Mouse (Mus musculus) limb, embryonic 11.5 days (tissue): ENCODE data around the gene Slc44a3. TPM values are rescaled to one million over a fixed set of nuclear protein-coding genes. Genes with fewer than 3 reads are reported as not detected.

Experiments used
- ATAC-seq: fragments of 200-750 bp; cut with Nextera tagmentation; 2 replicates; pipeline ENCODE4 v1.8.0; 2017; ENCODE audit warnings: low read depth; ENCODE audit not compliant: insufficient number of reproducible peaks, low FRiP score, low TSS enrichment
- DNase-seq: peaks from one replicate; pipeline ENCODE4 v3.0.0-alpha.2; 2015; ENCODE audit warnings: low spot score
- H3K27ac ChIP-seq: fragments of 300-500 bp; sonication (generic); replicated peaks from 2 replicates; pipeline ENCODE4 v1.5.1; 2014; ENCODE audit warnings: low read depth, mild to moderate bottlenecking, low read length
- H3K27me3 ChIP-seq: fragments of 300-500 bp; sonication (generic); 2 replicates; pipeline ENCODE4 v1.6.1; 2014; ENCODE audit warnings: mild to moderate bottlenecking, low read length, mixed read lengths; ENCODE audit not compliant: control insufficient read depth, insufficient read depth
- H3K36me3 ChIP-seq: fragments of 300-500 bp; sonication (generic); 2 replicates; pipeline ENCODE4 v1.6.1; 2014; ENCODE audit warnings: mild to moderate bottlenecking, low read length, moderate library complexity, mixed read lengths; ENCODE audit not compliant: control insufficient read depth, insufficient read depth
- H3K4me1 ChIP-seq: fragments of 300-500 bp; sonication (generic); 2 replicates; pipeline ENCODE4 v1.6.1; 2014; ENCODE audit warnings: low read length, mixed read lengths; ENCODE audit not compliant: control insufficient read depth, insufficient read depth
- H3K4me2 ChIP-seq: fragments of 300-500 bp; sonication (generic); 2 replicates; pipeline ENCODE4 v1.6.1; 2014; ENCODE audit warnings: low read depth, mild to moderate bottlenecking, moderate library complexity; ENCODE audit not compliant: severe bottlenecking
- H3K4me3 ChIP-seq: fragments of 300-500 bp; sonication (generic); 2 replicates; pipeline ENCODE4 v1.5.1; 2014; ENCODE audit warnings: low read depth, low read length
- H3K9ac ChIP-seq: fragments of 300-500 bp; sonication (generic); 2 replicates; pipeline ENCODE4 v1.6.1; 2014; ENCODE audit warnings: mild to moderate bottlenecking, low read length
- H3K9me3 ChIP-seq: fragments of 300-500 bp; sonication (generic); 2 replicates; pipeline ENCODE4 v1.6.1; 2016; ENCODE audit warnings: low read length; ENCODE audit not compliant: control insufficient read depth
- WGBS: fragments of 180-500 bp; shearing (Covaris S2); extraction: QIAGEN DNeasy Blood & Tissue Kit; methylation state at CpG from one replicate; pipeline ENCODE4 v1.1.7; 2014; 5-methylcytosine and 5-hydroxymethylcytosine counted together
- polyA plus RNA-seq: library from polyadenylated mRNA; unstranded; fragments of >200 nt; fragmentation: Nextera tagmentation; extraction: Ambion mirVana; gene quantifications from 2 replicates; pipeline ENCODE4 v1.2.1, GENCODE M21; 2014

Gene Slc44a3
- polyA plus RNA-seq, 1 experiment from 2014 or later: 0.75 TPM

DNA sequence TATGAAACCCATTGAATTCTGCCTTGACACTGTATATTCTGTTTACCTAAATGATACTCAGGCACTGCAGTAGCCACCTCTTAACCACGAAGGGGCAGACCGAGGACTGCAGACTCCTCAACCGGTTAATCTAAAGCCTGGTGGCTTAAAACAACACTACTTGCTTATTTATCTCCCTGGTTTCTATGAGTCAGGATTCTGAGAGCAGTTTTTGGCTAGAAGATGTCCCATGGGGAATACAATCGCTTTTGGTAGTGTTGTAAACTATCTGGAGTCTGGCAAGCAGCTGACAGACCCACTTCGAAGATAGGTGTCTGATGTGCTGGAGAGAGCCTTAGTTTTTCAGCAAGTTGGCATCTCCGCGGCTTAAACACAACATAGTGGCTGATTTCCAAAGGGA is 41.7 kb upstream of the Slc44a3 start:
- ATAC-seq (no peak), DNase-seq (no peak)
- Histone ChIP-seq H3K4me2 (no peak overlapping the region), H3K27me3 (no peaks in the 10 kb centered on the region), H3K27ac (no peak overlapping the region), H3K36me3 (no peaks in the 10 kb centered on the region; the same call in 1 of the 2 replicates), H3K9ac (no peak overlapping the region), H3K9me3 (no peaks in the 10 kb centered on the region), H3K4me1 (peaks cover 13% of the 10 kb centered on the region), H3K4me3 (no peak overlapping the region)
- 90% methylated on average over 7 of the region's 7 CpGs for WGBS

DNA sequence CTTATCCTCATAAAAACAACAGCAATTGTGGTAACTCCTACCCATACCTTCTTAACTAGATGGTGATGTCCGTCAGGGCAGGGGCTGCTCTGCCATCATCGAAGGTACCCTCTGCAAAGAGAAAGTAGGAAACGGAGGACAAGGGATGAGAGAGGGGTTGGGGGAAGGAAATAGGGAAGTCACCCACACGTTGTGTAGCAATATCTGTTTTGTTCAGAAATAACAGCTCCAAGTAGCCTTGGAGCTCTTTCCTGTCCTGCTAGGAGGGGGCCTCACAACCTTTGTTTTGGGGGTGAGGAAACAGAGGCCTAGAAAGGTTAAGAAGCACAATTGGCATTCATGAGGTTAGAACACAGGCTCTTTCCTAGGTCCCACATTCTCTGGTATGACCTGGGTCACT is 39.3 kb upstream of the Slc44a3 start:
- Histone ChIP-seq H3K9me3 (no peaks in the 10 kb centered on the region), H3K36me3 (no peaks in the 10 kb centered on the region; the same call in 1 of the 2 replicates), H3K27me3 (no peaks in the 10 kb centered on the region), H3K27ac (no peak overlapping the region), H3K4me3 (no peak overlapping the region), H3K4me2 (no peak overlapping the region), H3K4me1 (peaks cover 4% of the 10 kb centered on the region; the same call in 1 of the 2 replicates), H3K9ac (no peak overlapping the region)
- no peak for DNase-seq
- no peak for ATAC-seq
- 93% methylated on average over 4 of the region's 4 CpGs for WGBS

DNA sequence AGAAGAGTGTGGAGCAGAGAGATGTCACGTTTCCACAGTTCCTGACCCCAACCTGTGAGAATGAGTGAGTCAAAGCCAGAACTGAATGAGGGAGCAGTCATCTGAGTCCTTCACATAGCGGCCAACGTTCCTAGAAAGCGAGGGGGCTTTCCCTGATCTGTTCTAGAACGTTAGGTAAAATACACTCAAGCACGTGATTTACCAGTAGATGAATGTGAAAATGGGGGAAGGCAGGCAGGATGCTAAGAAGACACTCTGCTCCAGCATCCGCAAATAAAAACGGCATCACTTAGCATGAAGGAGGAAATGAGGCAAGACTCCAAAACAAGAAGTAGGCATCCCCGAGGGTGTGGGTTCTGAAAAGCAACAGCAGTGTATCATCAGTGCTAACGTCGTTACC is 38.4 kb upstream of the Slc44a3 start:
- no peaks in the 10 kb centered on the region for H3K4me1 ChIP-seq
- ATAC-seq: no peak
- H3K4me3 ChIP-seq: no peak overlapping the region
- no peak overlapping the region for H3K27ac ChIP-seq
- H3K4me2 ChIP-seq: no peak overlapping the region
- no peak for DNase-seq
- H3K27me3 ChIP-seq: no peaks in the 10 kb centered on the region
- no peak overlapping the region for H3K9ac ChIP-seq
- H3K36me3 ChIP-seq: no peaks in the 10 kb centered on the region; the same call in 1 of the 2 replicates
- H3K9me3 ChIP-seq: no peaks in the 10 kb centered on the region
- WGBS: 92% methylated on average over 11 of the region's 11 CpGs

DNA sequence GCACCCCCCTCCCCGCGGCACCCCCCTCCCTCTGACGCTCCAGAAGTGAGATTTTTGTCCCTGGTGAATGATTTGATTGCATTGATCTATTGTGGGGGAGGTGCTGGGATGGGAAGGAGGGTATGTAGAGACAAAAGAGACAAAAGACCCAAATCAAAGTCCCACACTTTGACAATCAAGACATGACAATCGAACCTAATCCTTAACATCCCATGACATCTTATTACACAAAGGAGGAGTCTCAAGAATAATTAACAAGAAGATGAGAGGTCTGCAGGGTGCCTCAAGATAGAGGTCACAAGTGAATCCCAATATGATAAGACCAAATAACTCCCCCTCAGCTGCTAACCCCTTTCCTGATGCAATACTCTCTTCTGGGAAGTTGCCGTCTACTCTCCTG is 37.6 kb upstream of the Slc44a3 start:
- Histone ChIP-seq H3K27ac (no peak overlapping the region), H3K4me1 (no peaks in the 10 kb centered on the region), H3K36me3 (no peaks in the 10 kb centered on the region; the same call in 1 of the 2 replicates), H3K9ac (no peak overlapping the region), H3K4me2 (no peak overlapping the region), H3K4me3 (no peak overlapping the region), H3K9me3 (no peaks in the 10 kb centered on the region), H3K27me3 (no peaks in the 10 kb centered on the region)
- 74% methylated on average over 5 of the region's 5 CpGs for WGBS
- ATAC-seq: no peak
- DNase-seq: no peak

DNA sequence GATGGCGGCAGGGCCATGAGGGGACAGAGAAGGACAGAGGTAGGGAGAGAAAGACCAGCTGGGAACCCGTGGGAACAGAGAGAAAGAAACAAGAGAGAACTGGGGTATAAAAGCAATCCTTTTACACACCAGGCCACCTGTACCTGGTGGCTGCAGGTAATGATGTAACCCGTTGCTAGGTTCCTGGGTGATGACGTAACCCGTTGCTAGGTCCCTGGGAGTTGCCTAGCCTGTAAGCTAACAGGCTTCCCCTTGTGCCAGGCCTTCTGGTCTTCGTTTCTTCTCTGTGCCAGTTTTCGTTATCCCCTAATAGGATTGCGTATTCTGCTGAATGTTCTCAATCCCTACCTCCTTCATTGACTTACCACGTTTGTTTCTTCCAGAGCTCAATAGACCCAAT is 36.8 kb upstream of the Slc44a3 start:
- no peaks in the 10 kb centered on the region; the same call in 1 of the 2 replicates for H3K36me3 ChIP-seq
- no peaks in the 10 kb centered on the region for H3K27me3 ChIP-seq
- 92% methylated on average over 9 of the region's 9 CpGs for WGBS
- DNase-seq (no peak), ATAC-seq (no peak)
- no peak overlapping the region for H3K9ac ChIP-seq
- no peak overlapping the region for H3K4me2 ChIP-seq
- H3K27ac ChIP-seq: no peak overlapping the region
- no peaks in the 10 kb centered on the region for H3K4me1 ChIP-seq
- no peaks in the 10 kb centered on the region for H3K9me3 ChIP-seq
- no peak overlapping the region for H3K4me3 ChIP-seq

DNA sequence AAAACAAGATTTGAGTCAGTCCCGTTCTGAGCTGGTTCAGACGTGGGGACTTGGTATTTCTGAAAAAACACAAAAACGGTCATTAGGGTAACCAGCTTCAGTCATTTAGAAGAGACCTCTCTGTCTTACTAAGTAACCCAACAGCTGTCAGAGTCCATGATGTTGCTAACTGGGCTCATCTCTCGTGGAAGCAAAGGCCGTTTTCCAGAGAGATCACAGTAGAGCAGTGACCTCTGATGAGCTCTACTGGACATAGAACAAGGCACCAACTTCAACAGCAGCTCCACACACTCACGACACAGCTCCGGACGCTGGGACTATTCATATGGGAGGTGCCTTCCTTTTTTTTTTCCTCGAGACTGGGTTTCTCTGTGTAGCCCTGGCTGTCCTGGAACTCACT is 35.7 kb upstream of the Slc44a3 start:
- H3K9me3 ChIP-seq: no peaks in the 10 kb centered on the region
- no peaks in the 10 kb centered on the region for H3K4me1 ChIP-seq
- no peaks in the 10 kb centered on the region for H3K27me3 ChIP-seq
- DNase-seq (no peak), ATAC-seq (no peak)
- H3K27ac ChIP-seq: no peak overlapping the region
- no peak overlapping the region for H3K9ac ChIP-seq
- WGBS: 91% methylated on average over 9 of the region's 9 CpGs
- H3K4me2 ChIP-seq: no peak overlapping the region
- no peaks in the 10 kb centered on the region; the same call in 1 of the 2 replicates for H3K36me3 ChIP-seq
- H3K4me3 ChIP-seq: no peak overlapping the region

DNA sequence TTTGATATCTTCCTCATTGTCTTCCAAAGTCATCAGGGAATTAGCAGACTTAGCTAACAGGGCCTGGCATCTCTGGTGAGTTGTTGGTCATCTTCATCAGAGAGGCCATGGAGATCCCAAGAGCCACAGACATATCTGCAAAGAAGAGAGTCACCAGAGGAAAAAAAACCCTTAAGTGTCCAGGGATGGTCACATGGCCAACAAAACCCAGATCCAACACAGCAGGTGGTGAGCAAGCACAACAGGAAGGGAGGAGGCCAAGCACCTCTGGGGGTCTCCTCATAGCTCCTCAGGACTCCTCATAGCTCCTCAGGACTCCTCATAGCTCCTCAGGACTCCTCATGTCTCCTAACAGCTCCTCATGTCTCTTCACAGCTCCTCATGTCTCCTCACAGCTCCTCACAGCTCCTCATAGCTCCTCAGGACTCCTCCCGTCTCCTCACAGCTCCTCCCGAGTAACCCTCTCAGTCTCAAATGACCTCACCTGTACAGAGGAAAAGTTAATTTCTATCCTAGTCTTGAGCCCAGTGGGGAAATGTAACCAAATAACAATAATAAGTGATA is 35.2 kb upstream of the Slc44a3 start:
- Histone ChIP-seq H3K27ac (no peak overlapping the region), H3K27me3 (no peaks in the 10 kb centered on the region), H3K9ac (no peak overlapping the region), H3K36me3 (no peaks in the 10 kb centered on the region; the same call in 1 of the 2 replicates), H3K4me2 (no peak overlapping the region), H3K4me3 (no peak overlapping the region), H3K9me3 (no peaks in the 10 kb centered on the region), H3K4me1 (no peaks in the 10 kb centered on the region)
- DNase-seq: no peak
- 81% methylated on average over 2 of the region's 2 CpGs for WGBS
- ATAC-seq: no peak

DNA sequence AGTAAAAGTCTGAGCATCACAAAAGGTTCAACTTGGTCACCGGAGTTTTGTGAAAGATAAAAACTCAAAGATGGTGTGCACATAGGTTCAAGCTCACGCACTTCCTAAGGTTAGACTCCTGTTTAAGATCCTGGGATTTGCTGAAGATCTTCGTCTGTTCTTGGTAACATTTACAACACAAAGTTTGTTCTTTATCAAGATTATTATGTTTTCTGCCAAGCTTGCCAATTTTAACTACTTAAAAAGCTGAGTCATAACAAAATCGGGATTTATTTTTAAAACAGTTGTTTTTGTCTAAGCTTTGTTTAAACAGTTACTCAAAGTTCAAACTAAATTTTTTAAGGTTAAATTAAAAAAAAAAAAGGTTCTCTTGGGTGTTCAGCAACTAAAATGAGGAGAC is 34.7 kb upstream of the Slc44a3 start:
- no peaks in the 10 kb centered on the region for H3K36me3 ChIP-seq
- H3K27me3 ChIP-seq: no peaks in the 10 kb centered on the region
- 91% methylated on average over 4 of the region's 4 CpGs for WGBS
- no peak overlapping the region for H3K4me2 ChIP-seq
- ATAC-seq (no peak), DNase-seq (no peak)
- H3K4me1 ChIP-seq: no peaks in the 10 kb centered on the region
- no peak overlapping the region for H3K9ac ChIP-seq
- no peaks in the 10 kb centered on the region for H3K9me3 ChIP-seq
- H3K27ac ChIP-seq: no peak overlapping the region
- H3K4me3 ChIP-seq: no peak overlapping the region

DNA sequence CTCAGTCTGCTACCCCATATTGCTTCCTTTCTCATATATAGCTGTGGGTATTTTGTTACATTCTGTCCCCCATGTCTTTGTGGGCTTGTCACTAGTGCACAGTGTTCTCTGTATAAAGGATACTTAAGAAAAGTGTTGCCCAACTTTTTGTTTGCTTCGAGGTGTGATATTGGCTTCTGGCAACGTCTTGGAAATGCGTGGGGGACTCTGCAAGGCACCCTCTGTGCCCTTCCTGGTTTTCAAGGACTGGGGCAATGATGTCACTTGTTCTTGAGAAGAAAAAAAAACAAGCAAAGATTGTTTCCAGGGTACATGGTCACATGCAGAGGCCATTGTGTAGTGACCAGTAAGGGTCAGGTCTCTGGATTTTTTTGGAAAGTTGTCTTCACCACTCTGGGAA is 29.6 kb upstream of the Slc44a3 start:
- WGBS: 90% methylated on average over 3 of the region's 3 CpGs
- ATAC-seq (no peak), DNase-seq (no peak)
- H3K4me3 ChIP-seq: no peak overlapping the region
- no peaks in the 10 kb centered on the region for H3K27me3 ChIP-seq
- no peak overlapping the region for H3K4me2 ChIP-seq
- no peaks in the 10 kb centered on the region for H3K4me1 ChIP-seq
- no peak overlapping the region for H3K9ac ChIP-seq
- no peak overlapping the region for H3K27ac ChIP-seq
- no peaks in the 10 kb centered on the region for H3K36me3 ChIP-seq
- H3K9me3 ChIP-seq: no peaks in the 10 kb centered on the region
